8 mouse cellular contexts compared by ENCODE assay signal in genomic region chr14:121504781-121505484, GRCm38 (mm10). TPM values are rescaled to one million over a fixed set of nuclear protein-coding genes. Genes with fewer than 3 reads are reported as not detected.
DNase-seq lines count a peak whose midpoint lies in the region; ATAC-seq lines count a peak whose summit lies in the region.

Slc15a1 (minus strand) TSS chr14:121505252.

- no peak for DNase-seq in liver, embryonic 11.5 days (ENCODE audit: low spot score)
- no peak for DNase-seq in liver
- no peak for DNase-seq in spleen, postnatal 36 days (ENCODE audit: low spot score in 2 of 2)
- no peak for DNase-seq in left cerebral cortex, postnatal 36 days (ENCODE audit: low spot score in 2 of 2)
- no peak for DNase-seq in right cerebral cortex, postnatal 4 days

- ATAC-seq in liver, embryonic 11.5 days (replicated peaks; ENCODE audit: low FRiP score) = no peak
- no peak for ATAC-seq in hindbrain, embryonic 15.5 days (ENCODE audit: low FRiP score, low read depth)
- peak; percentile 39; the same call in 1 of the 2 replicates for ATAC-seq in lung, embryonic 15.5 days (ENCODE audit: borderline replicate concordance, extremely low read depth, low FRiP score, low TSS enrichment)
- no peak for ATAC-seq in stomach, embryonic 14.5 days (ENCODE audit: insufficient number of reproducible peaks, insufficient read depth, low FRiP score, low read depth)

- H3K36me3 ChIP-seq in liver, embryonic 11.5 days (ENCODE audit: control insufficient read depth, insufficient read depth, low read length) = no peaks in the 10 kb centered on the region
- no peaks in the 10 kb centered on the region for H3K36me3 ChIP-seq in hindbrain, embryonic 15.5 days
- no peaks in the 10 kb centered on the region for H3K36me3 ChIP-seq in lung, embryonic 15.5 days
- no peaks in the 10 kb centered on the region for H3K36me3 ChIP-seq in stomach, embryonic 14.5 days (ENCODE audit: control insufficient read depth, insufficient read depth, low read length)

- no peak within 1 kb of the TSS for H3K27ac ChIP-seq in liver, embryonic 11.5 days (ENCODE audit: low read depth, low read length)
- no peak within 1 kb of the TSS for H3K27ac ChIP-seq in hindbrain, embryonic 15.5 days (replicated peaks)
- no peak within 1 kb of the TSS for H3K27ac ChIP-seq in lung, embryonic 15.5 days
- no peak within 1 kb of the TSS for H3K27ac ChIP-seq in stomach, embryonic 14.5 days (ENCODE audit: low read length)

- peaks cover 37% of the 10 kb centered on the region for H3K27me3 ChIP-seq in liver, embryonic 11.5 days (replicated peaks; ENCODE audit: control insufficient read depth, insufficient read depth, low read length)
- H3K27me3 ChIP-seq in hindbrain, embryonic 15.5 days = peaks cover 27% of the 10 kb centered on the region
- peaks cover 35% of the 10 kb centered on the region for H3K27me3 ChIP-seq in lung, embryonic 15.5 days
- H3K27me3 ChIP-seq in stomach, embryonic 14.5 days (ENCODE audit: control insufficient read depth, insufficient read depth, low read length) = peaks cover 3% of the 10 kb centered on the region; the same call in 1 of the 2 replicates

- no peak within 1 kb of the TSS for H3K9ac ChIP-seq in liver, embryonic 11.5 days (ENCODE audit: low read depth, low read length)
- H3K9ac ChIP-seq in hindbrain, embryonic 15.5 days = no peak within 1 kb of the TSS
- H3K9ac ChIP-seq in lung, embryonic 15.5 days = no peak within 1 kb of the TSS
- H3K9ac ChIP-seq in stomach, embryonic 14.5 days (replicated peaks; ENCODE audit: low read depth, low read length) = no peak within 1 kb of the TSS

- no peak within 1 kb of the TSS for H3K4me3 ChIP-seq in liver, embryonic 11.5 days (ENCODE audit: low read depth, low read length)
- H3K4me3 ChIP-seq in hindbrain, embryonic 15.5 days = 0 out of 2 replicates have a peak within 1 kb of the TSS, but pooled peaks have one; percentile 4
- H3K4me3 ChIP-seq in lung, embryonic 15.5 days = peak within 1 kb of the TSS; percentile 28
- H3K4me3 ChIP-seq in stomach, embryonic 14.5 days (ENCODE audit: low read depth, low read length) = peak within 1 kb of the TSS; percentile 13; the same call in 1 of the 2 replicates

- intact Hi-C loops in left cerebral cortex, postnatal 36 days (cut with DNase I) = no loop called here

- peak within 1 kb of the TSS; percentile 52 for H3K4me2 ChIP-seq in liver, embryonic 11.5 days
- H3K4me2 ChIP-seq in hindbrain, embryonic 15.5 days = peak within 1 kb of the TSS; percentile 37
- H3K4me2 ChIP-seq in lung, embryonic 15.5 days = peak within 1 kb of the TSS; percentile 59
- peak within 1 kb of the TSS; percentile 32 for H3K4me2 ChIP-seq in stomach, embryonic 14.5 days (replicated peaks; ENCODE audit: low read depth, low read length)

- H3K9me3 ChIP-seq in liver, embryonic 11.5 days (ENCODE audit: control insufficient read depth, low read length) = no peaks in the 10 kb centered on the region
- H3K9me3 ChIP-seq in hindbrain, embryonic 15.5 days = no peaks in the 10 kb centered on the region
- H3K9me3 ChIP-seq in lung, embryonic 15.5 days = no peaks in the 10 kb centered on the region
- H3K9me3 ChIP-seq in stomach, embryonic 14.5 days (ENCODE audit: control insufficient read depth, low read depth, low read length) = no peaks in the 10 kb centered on the region

- no peaks in the 10 kb centered on the region for H3K4me1 ChIP-seq in liver, embryonic 11.5 days (replicated peaks; ENCODE audit: control insufficient read depth, insufficient read depth, low read length)
- peaks cover 8% of the 10 kb centered on the region; the same call in 1 of the 2 replicates for H3K4me1 ChIP-seq in hindbrain, embryonic 15.5 days (replicated peaks)
- H3K4me1 ChIP-seq in lung, embryonic 15.5 days = no peaks in the 10 kb centered on the region
- H3K4me1 ChIP-seq in stomach, embryonic 14.5 days (ENCODE audit: control insufficient read depth, insufficient read depth, low read length) = no peaks in the 10 kb centered on the region

- 11% methylated on average over 33 of the region's 33 CpGs for WGBS in liver, embryonic 11.5 days
- 14% methylated on average over 33 of the region's 33 CpGs for WGBS in hindbrain, embryonic 15.5 days
- 9% methylated on average over 33 of the region's 33 CpGs for WGBS in lung, embryonic 15.5 days
- WGBS in stomach, embryonic 14.5 days = 14% methylated on average over 33 of the region's 33 CpGs

RNA-seq across cellular contexts. Expression of gene Slc15a1, which starts in this region (rescaled TPM):
- polyA plus RNA-seq in liver, embryonic 11.5 days (2014; fragmentation: Nextera tagmentation; extraction: Ambion mirVana) = 0.10 TPM in 1 of 2 replicates, not detected in the other
- 0.06 and 0.08 TPM in 2 replicates for polyA plus RNA-seq in hindbrain, embryonic 15.5 days (2015; fragmentation: Nextera tagmentation; extraction: Ambion mirVana)
- 0.50 and 0.74 TPM in 2 replicates for polyA plus RNA-seq in lung, embryonic 15.5 days (2015; fragmentation: Nextera tagmentation; extraction: Ambion mirVana)
- 0.10 TPM in 1 of 2 replicates, not detected in the other for polyA plus RNA-seq in stomach, embryonic 14.5 days (2014; fragmentation: Nextera tagmentation; extraction: Ambion mirVana)
- not detected for total RNA-seq in left cerebral cortex, postnatal 36 days (2021)

Comparison
In these comparisons a context has a peak if more than half of its experiments do, and no peak if none do; other contexts are left out.
1. Peak in ATAC-seq, H3K4me3 ChIP-seq and H3K4me2 ChIP-seq in lung, embryonic 15.5 days; RNA of the gene not detected or under 1 TPM.